Mouse (Mus musculus) intestine, embryonic 14.5 days (tissue): Measurements from ENCODE around the gene Sbds. TPM values are rescaled to one million over a fixed set of nuclear protein-coding genes. Genes with fewer than 3 reads are reported as not detected.
A peak's percentile ranks its signal among the peaks of the same experiment; 100 is the strongest.

ENCODE experiments used
- ATAC-seq: fragments of 200-750 bp; cut with Nextera tagmentation; replicated peaks from 2 replicates; pipeline ENCODE4 v1.8.0; 2017; ENCODE audit warnings: low read depth, moderate number of reproducible peaks, moderate TSS enrichment, moderate library complexity; ENCODE audit not compliant: low FRiP score, low TSS enrichment
- DNase-seq: peaks from one replicate; pipeline ENCODE4 v3.0.0-alpha.2; 2018; ENCODE audit warnings: low spot score
- H3K27ac ChIP-seq: fragments of 300-500 bp; sonication (generic); 2 replicates; pipeline ENCODE4 v1.5.1; 2014; ENCODE audit warnings: low read depth, mild to moderate bottlenecking, control low read depth
- H3K27me3 ChIP-seq: fragments of 300-500 bp; sonication (generic); replicated peaks from 2 replicates; pipeline ENCODE4 v1.6.1; 2014; ENCODE audit warnings: low read length, control low read depth; ENCODE audit not compliant: control insufficient read depth, insufficient read depth
- H3K36me3 ChIP-seq: fragments of 300-500 bp; sonication (generic); 2 replicates; pipeline ENCODE4 v1.6.1; 2014; ENCODE audit warnings: low read length, control low read depth; ENCODE audit not compliant: control insufficient read depth, insufficient read depth
- H3K4me1 ChIP-seq: fragments of 300-500 bp; sonication (generic); replicated peaks from 2 replicates; pipeline ENCODE4 v1.6.1; 2014; ENCODE audit warnings: low read length, control low read depth, mixed read lengths; ENCODE audit not compliant: control insufficient read depth, insufficient read depth
- H3K4me2 ChIP-seq: fragments of 300-500 bp; sonication (generic); 2 replicates; pipeline ENCODE4 v1.6.1; 2014; ENCODE audit warnings: low read length
- H3K4me3 ChIP-seq: fragments of 300-500 bp; sonication (generic); 2 replicates; pipeline ENCODE4 v1.5.1; 2014; ENCODE audit warnings: low read depth, low read length, control low read depth, mixed read lengths
- H3K9ac ChIP-seq: fragments of 300-500 bp; sonication (generic); 2 replicates; pipeline ENCODE4 v1.6.1; 2014; ENCODE audit warnings: mild to moderate bottlenecking, low read length
- H3K9me3 ChIP-seq: fragments of 300-500 bp; sonication (generic); 2 replicates; pipeline ENCODE4 v1.6.1; 2016; ENCODE audit warnings: low read length, control low read depth; ENCODE audit not compliant: control insufficient read depth
- WGBS: fragments of 180-500 bp; shearing (Covaris S2); extraction: QIAGEN DNeasy Blood & Tissue Kit; methylation state at CpG from one replicate; pipeline ENCODE4 v1.1.7; 2014; 5-methylcytosine and 5-hydroxymethylcytosine counted together
- polyA plus RNA-seq: library from polyadenylated mRNA; unstranded; fragments of >200 nt; fragmentation: Nextera tagmentation; extraction: Ambion mirVana; gene quantifications from 2 replicates; pipeline ENCODE4 v1.2.1, GENCODE M21; 2014

The Sbds gene
- polyA plus RNA-seq, 1 experiment from 2014 or later = 60.3 TPM

DNA sequence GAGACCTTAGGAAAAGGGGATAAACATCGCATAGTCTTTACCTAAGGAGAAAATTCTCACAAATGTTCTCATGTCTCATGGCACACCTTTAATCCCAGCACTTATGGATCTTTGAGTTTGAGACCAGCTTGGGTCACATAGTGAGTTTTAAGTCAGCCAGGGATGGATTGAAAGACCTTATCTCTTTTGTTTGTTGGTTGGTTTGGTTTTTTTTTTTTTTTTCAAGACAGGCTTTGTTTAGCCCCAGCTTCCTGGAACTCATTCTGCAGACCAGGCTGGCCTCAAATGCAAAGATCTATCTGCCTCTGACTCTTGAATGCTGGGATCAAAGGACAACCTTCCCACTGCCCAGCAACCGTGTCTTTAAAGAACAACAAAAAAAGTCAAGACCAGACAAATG, 34.0 kb downstream of the Sbds start:
- Histone ChIP-seq H3K27ac (peak overlapping the region; percentile 80; the same call in 1 of the 2 replicates), H3K36me3 (peaks cover 2% of the 10 kb centered on the region; the same call in 1 of the 2 replicates), H3K4me2 (peak overlapping the region; percentile 78), H3K9ac (peak overlapping the region; percentile 96), H3K9me3 (no peaks in the 10 kb centered on the region), H3K4me1 (peaks cover 16% of the 10 kb centered on the region), H3K27me3 (no peaks in the 10 kb centered on the region), H3K4me3 (peak overlapping the region; percentile 99)
- 44% methylated on average over 2 of the region's 2 CpGs for WGBS
- no peak for ATAC-seq
- DNase-seq = no peak

DNA sequence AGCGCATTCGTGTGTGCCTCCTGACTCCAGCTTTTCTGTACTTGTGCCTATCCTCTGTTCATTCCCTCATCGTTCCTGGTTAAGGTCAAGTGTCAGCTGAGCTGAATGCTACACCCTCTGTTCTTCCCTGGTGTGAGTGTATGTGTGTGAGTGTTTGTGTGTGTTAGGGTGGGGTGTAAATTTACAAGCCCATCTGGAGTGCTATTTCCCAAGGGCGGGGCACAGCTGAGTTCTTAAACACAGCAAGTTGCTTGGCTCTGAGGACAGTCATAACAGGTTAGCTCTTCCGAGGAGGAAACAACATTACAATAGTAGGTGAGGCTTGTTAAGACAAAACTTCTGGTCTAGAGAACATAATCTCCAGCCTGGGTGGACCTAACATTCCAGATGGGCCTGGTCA, 37.0 kb downstream of the Sbds start:
- 90% methylated on average over 5 of the region's 5 CpGs for WGBS
- no peak for ATAC-seq
- Histone ChIP-seq H3K4me1 (peaks cover 7% of the 10 kb centered on the region), H3K27me3 (no peaks in the 10 kb centered on the region), H3K9me3 (no peaks in the 10 kb centered on the region), H3K9ac (no peak overlapping the region), H3K4me2 (no peak overlapping the region), H3K36me3 (peaks cover 17% of the 10 kb centered on the region), H3K27ac (no peak overlapping the region), H3K4me3 (no peak overlapping the region)
- no peak for DNase-seq

DNA sequence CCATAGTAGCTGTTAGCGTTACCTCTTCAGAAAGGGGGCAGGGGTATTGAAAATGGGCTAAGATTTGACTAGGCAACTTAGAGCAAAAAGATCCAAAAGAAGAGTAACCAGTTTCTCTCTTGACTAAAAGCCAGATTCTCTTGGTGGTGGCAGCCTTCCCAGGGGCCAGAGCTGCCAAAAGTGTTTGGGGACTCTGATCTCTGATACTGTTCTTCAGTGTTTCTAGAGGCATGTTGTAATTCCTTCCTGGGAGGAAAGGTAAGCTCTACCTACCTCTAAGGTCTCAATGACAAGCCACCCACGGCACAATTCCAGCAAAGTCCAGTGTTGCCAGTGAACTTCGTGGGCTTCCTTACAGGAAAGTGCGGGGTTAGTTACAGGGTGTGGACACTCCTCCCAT, 37.9 kb downstream of the Sbds start:
- Histone ChIP-seq H3K9me3 (no peaks in the 10 kb centered on the region), H3K4me1 (0 out of 2 replicates have a peak, but pooled peaks cover 4% of the 10 kb centered on the region), H3K4me3 (no peak overlapping the region), H3K36me3 (peaks cover 26% of the 10 kb centered on the region), H3K4me2 (no peak overlapping the region), H3K27me3 (no peaks in the 10 kb centered on the region), H3K9ac (no peak overlapping the region), H3K27ac (no peak overlapping the region)
- DNase-seq (no peak), ATAC-seq (no peak)
- WGBS = 87% methylated on average over 4 of the region's 4 CpGs

DNA sequence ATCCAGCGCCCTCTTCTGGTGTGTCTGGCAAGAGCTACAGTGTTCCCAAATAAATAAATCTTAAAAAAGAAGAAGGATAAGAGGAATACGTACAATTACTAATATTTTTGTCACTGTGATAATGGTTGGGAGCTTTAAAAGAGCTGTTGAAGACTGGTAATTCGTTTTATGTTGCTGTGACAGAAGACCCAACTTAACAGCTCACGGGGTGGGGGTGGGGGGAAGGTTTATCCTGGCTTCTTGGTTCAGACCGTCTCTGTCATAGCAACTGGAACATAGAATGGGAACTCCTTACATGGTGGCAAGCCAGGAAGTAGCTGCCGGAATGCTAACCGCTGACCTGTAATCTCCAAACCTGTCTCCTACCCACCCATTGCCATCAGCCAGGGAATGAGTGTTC, 38.5 kb downstream of the Sbds start, which contains the start of gene Tmem248:
TSS of gene Tmem248 (plus strand) at position 301 of the 400 bp plus-strand sequence.
- Histone ChIP-seq H3K4me1 (0 out of 2 replicates have a peak, but pooled peaks cover 4% of the 10 kb centered on the region), H3K4me3 (no peak within 1 kb of the TSS), H3K9me3 (no peaks in the 10 kb centered on the region), H3K36me3 (peaks cover 31% of the 10 kb centered on the region), H3K9ac (no peak within 1 kb of the TSS), H3K4me2 (no peak within 1 kb of the TSS), H3K27ac (no peak within 1 kb of the TSS), H3K27me3 (no peaks in the 10 kb centered on the region)
- DNase-seq (no peak), ATAC-seq (no peak)
- 83% methylated on average over 7 of the region's 7 CpGs for WGBS

DNA sequence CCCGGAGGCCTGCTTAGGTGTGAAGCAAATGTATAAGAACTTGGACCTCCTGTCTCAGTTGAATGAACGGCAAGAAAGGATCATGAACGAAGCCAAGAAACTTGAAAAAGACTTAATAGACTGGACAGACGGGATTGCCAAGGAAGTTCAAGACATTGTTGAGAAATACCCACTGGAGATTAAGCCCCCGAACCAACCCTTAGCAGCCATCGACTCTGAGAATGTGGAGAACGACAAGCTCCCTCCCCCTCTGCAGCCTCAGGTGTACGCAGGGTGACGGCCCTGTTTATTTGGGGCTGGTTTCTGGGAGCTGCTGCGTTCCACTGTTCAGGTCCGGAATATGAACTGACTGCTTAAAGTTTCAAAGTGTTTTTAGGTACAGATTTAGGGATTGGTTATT, 42.4 kb downstream of the Sbds start:
- Histone ChIP-seq H3K9ac (no peak overlapping the region), H3K27me3 (no peaks in the 10 kb centered on the region), H3K4me2 (no peak overlapping the region), H3K36me3 (peaks cover 66% of the 10 kb centered on the region), H3K9me3 (no peaks in the 10 kb centered on the region), H3K4me1 (no peaks in the 10 kb centered on the region), H3K4me3 (no peak overlapping the region), H3K27ac (no peak overlapping the region)
- no peak for DNase-seq
- WGBS = 90% methylated on average over 11 of the region's 11 CpGs
- ATAC-seq = no peak

DNA sequence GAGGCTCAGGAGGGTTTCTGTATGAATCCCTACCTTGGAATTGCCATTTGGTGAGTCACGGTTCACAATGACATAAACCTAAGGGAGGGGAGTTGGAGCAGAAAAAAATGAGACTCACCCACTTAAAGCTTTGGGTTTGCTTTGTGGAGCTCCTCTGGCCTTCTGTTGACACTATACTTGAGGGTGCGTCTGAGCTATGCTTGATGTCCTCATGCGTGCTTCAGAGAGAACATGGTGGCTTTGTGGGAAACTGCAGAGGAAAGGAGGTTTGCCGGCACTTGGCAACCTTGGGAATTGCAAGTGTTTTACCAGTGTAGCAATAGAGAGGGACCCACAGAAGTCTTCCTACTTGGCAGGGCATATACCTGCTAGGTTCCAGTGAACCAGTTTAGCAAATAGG, 48.0 kb downstream of the Sbds start:
- Histone ChIP-seq H3K4me3 (no peak overlapping the region), H3K27me3 (no peaks in the 10 kb centered on the region), H3K36me3 (peaks cover 59% of the 10 kb centered on the region), H3K4me2 (no peak overlapping the region), H3K9ac (no peak overlapping the region), H3K27ac (no peak overlapping the region), H3K4me1 (no peaks in the 10 kb centered on the region), H3K9me3 (no peaks in the 10 kb centered on the region)
- no peak for ATAC-seq
- DNase-seq = no peak
- 92% methylated on average over 4 of the region's 4 CpGs for WGBS

DNA sequence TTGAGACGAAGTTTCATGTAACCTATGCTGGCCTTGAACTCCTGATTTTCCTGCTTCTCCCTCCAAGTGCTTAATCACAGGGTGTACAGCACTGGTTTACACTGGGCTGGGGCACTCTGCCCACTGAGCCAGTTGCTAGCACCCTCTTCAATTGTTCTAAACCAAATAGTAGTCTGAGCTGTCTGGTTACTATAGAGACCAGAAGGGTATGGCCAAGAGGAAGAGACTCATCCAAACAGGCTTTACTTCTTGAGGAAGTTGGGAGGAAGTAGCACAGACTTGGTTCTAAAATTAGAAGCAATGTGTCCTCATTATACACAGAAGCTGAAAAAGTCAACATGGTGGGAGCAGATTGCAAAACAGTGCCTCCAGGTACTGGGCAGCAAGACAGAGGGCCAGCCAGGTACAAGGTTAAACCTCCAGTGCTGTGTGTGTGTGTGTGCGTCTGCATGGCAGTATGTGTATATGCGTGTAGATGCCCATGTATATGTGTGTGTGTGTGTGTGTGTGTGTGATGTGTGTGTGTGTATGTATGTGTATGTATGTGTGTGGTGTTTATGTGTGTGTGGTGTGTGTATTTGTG, 49.8 kb downstream of the Sbds start:
- Histone ChIP-seq H3K9ac (no peak overlapping the region), H3K27me3 (no peaks in the 10 kb centered on the region), H3K4me1 (no peaks in the 10 kb centered on the region), H3K9me3 (no peaks in the 10 kb centered on the region), H3K4me2 (no peak overlapping the region), H3K4me3 (no peak overlapping the region), H3K36me3 (peaks cover 51% of the 10 kb centered on the region), H3K27ac (no peak overlapping the region)
- DNase-seq = no peak
- 87% methylated on average over 3 of the region's 3 CpGs for WGBS
- no peak for ATAC-seq

DNA sequence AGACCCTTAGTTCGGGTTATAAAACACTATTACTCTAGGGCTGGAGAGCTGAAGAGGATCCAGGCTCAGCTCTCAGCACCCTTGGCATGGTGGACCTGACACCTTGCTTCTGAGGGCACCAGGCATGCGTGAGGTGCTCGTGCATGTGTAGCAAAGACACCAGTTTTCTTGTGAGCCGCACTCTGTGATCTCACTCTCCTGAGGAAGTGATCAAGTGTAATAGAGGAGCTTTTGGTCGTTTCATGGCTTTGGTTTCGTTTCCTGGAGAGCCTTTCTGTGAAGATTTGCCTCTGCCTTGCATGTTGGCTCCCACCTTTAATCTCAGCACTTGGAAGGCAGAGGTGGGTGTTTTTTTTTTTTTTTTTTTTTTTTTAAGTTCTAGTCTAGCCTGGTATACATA, 50.8 kb downstream of the Sbds start:
- no peak for DNase-seq
- 81% methylated on average over 6 of the region's 6 CpGs for WGBS

DNA sequence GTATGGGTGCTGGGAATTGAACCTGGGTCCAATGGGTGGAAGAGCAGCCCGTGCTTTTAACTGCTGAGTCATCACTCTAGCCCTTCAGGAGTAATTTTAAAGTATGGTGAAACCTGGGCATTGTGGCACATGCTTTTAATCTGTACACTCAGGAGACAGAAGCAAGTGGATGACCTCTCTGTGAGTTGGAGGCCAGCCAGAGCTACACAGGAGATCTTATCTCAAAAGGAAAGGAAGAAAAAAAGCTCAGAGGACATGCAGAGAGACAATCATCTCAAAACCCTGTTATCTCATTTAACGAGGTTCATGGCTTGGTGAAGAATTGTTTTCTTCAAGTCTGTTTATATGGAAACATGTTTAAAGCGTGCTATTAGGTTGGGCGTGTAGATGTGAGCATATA, 51.4 kb downstream of the Sbds start:
- H3K9ac ChIP-seq = no peak overlapping the region
- ATAC-seq (no peak), DNase-seq (no peak)
- H3K4me2 ChIP-seq = no peak overlapping the region
- H3K36me3 ChIP-seq = peaks cover 48% of the 10 kb centered on the region
- no peak overlapping the region for H3K27ac ChIP-seq
- H3K4me1 ChIP-seq = no peaks in the 10 kb centered on the region
- H3K27me3 ChIP-seq = no peaks in the 10 kb centered on the region
- H3K9me3 ChIP-seq = no peaks in the 10 kb centered on the region
- 85% methylated on average over 4 of the region's 4 CpGs for WGBS
- H3K4me3 ChIP-seq = no peak overlapping the region

More for the DNA sequence above, 50.8 kb downstream of the Sbds start:
- no peak overlapping the region for H3K4me2 ChIP-seq
- ATAC-seq = no peak
- H3K27ac ChIP-seq = no peak overlapping the region
- H3K36me3 ChIP-seq = peaks cover 48% of the 10 kb centered on the region
- H3K9ac ChIP-seq = no peak overlapping the region
- no peaks in the 10 kb centered on the region for H3K4me1 ChIP-seq
- no peaks in the 10 kb centered on the region for H3K9me3 ChIP-seq
- H3K4me3 ChIP-seq = no peak overlapping the region
- H3K27me3 ChIP-seq = no peaks in the 10 kb centered on the region
